Mouse (Mus musculus) forebrain, postnatal 0 days (tissue): ENCODE measurements around the gene Gja1. TPM values are rescaled to one million over a fixed set of nuclear protein-coding genes. Genes with fewer than 3 reads are reported as not detected.
"Not testable (repeated sequence)": the region's sequence is repeated elsewhere in the genome, so short reads cannot be mapped to it uniquely, and the experiment has no call there.

Experiments
- ATAC-seq: fragments of 200-750 bp; cut with Nextera tagmentation; 2 replicates; pipeline ENCODE4 v1.8.0; 2017; ENCODE audit warnings: mild to moderate bottlenecking, moderate library complexity
- DNase-seq: peaks from one replicate; pipeline ENCODE4 v3.0.0-alpha.2; 2015
- H3K27ac ChIP-seq: fragments of 300-500 bp; sonication (generic); 2 replicates; pipeline ENCODE4 v1.5.1; 2014; ENCODE audit warnings: low read depth, mild to moderate bottlenecking, antibody characterized with exemption, low read length, moderate library complexity, mixed read lengths
- H3K27me3 ChIP-seq: fragments of 300-500 bp; sonication (generic); 2 replicates; pipeline ENCODE4 v1.6.1; 2014; ENCODE audit warnings: mild to moderate bottlenecking, low read length, mixed read lengths; ENCODE audit not compliant: insufficient read depth
- H3K36me3 ChIP-seq: fragments of 300-500 bp; sonication (generic); 2 replicates; pipeline ENCODE4 v1.6.1; 2014; ENCODE audit warnings: mild to moderate bottlenecking, moderate library complexity; ENCODE audit not compliant: insufficient read depth
- H3K4me1 ChIP-seq: fragments of 300-500 bp; sonication (generic); 2 replicates; pipeline ENCODE4 v1.6.1; 2014; ENCODE audit warnings: antibody characterized with exemption; ENCODE audit not compliant: insufficient read depth
- H3K4me2 ChIP-seq: fragments of 300-500 bp; sonication (generic); 2 replicates; pipeline ENCODE4 v1.6.1; 2014; ENCODE audit warnings: low read depth, mild to moderate bottlenecking, moderate library complexity
- H3K4me3 ChIP-seq: fragments of 300-500 bp; sonication (generic); 2 replicates; pipeline ENCODE4 v1.5.1; 2014; ENCODE audit warnings: low read depth, low read length, mixed read lengths
- H3K9ac ChIP-seq: fragments of 300-500 bp; sonication (generic); 2 replicates; pipeline ENCODE4 v1.6.1; 2014; ENCODE audit warnings: mild to moderate bottlenecking
- H3K9me3 ChIP-seq: fragments of 300-500 bp; sonication (generic); 2 replicates; pipeline ENCODE4 v1.6.1; 2016; ENCODE audit warnings: low read length
- CTCF ChIP-seq: sonication (generic); IDR thresholded peaks from 2 replicates; pipeline ENCODE4 v1.5.1; 2016; ENCODE audit warnings: antibody characterized with exemption, control low read depth, low read depth
- WGBS: fragments of 180-500 bp; shearing (Covaris S2); extraction: QIAGEN DNeasy Blood & Tissue Kit; methylation state at CpG from one replicate; pipeline ENCODE4 v1.1.7; 2014; 5-methylcytosine and 5-hydroxymethylcytosine counted together
- polyA plus RNA-seq: library from polyadenylated mRNA; unstranded; fragments of >200 nt; fragmentation: Nextera tagmentation; extraction: Ambion mirVana; gene quantifications from 2 replicates; pipeline ENCODE4 v1.2.1, GENCODE M21; 2015
- total RNA-seq: library from RNA; depleted of rRNA; stranded (reverse); fragments of >200 nt; gene quantifications from 2 replicates; pipeline ENCODE4 v1.2.3, GENCODE M21; 2014

Gene Gja1
- total and polyA plus RNA-seq, 2 experiments from 2014 or later = 53.0 to 113 TPM

GRCm38 (mm10) chr10:56375906-56376468 is 1.1 kb upstream of the Gja1 start:
- WGBS = 26% methylated on average over 9 of the region's 9 CpGs
- TF ChIP-seq CTCF = no peak

GRCm38 (mm10) chr10:56377966-56378647 is 977 bp downstream of the Gja1 start:
- Histone ChIP-seq H3K4me2 (peak overlapping the region; percentile 94), H3K27ac (peak overlapping the region; percentile 48), H3K9ac (peak overlapping the region; percentile 36), H3K9me3 (no peaks in the 10 kb centered on the region), H3K4me1 (0 out of 2 replicates have a peak, but pooled peaks cover 4% of the 10 kb centered on the region), H3K4me3 (peak overlapping the region; percentile 50), H3K36me3 (no peaks in the 10 kb centered on the region), H3K27me3 (peaks cover 3% of the 10 kb centered on the region; the same call in 1 of the 2 replicates)
- no peak for TF ChIP-seq CTCF
- DNase-seq (peak; percentile 47), ATAC-seq (peak; percentile 48)
- WGBS = under 1% methylated on average over 25 of the region's 25 CpGs

More at GRCm38 (mm10) chr10:56375906-56376468, 1.1 kb upstream of the Gja1 start:
- Histone ChIP-seq H3K4me2 (no peak overlapping the region), H3K4me3 (no peak overlapping the region), H3K36me3 (no peaks in the 10 kb centered on the region), H3K9me3 (no peaks in the 10 kb centered on the region), H3K4me1 (0 out of 2 replicates have a peak, but pooled peaks cover 4% of the 10 kb centered on the region), H3K27ac (no peak overlapping the region), H3K27me3 (peaks cover 3% of the 10 kb centered on the region; the same call in 1 of the 2 replicates), H3K9ac (no peak overlapping the region)
- ATAC-seq (no peak), DNase-seq (no peak)

- Histone ChIP-seq H3K27me3 (peaks cover 3% of the 10 kb centered on the region; the same call in 1 of the 2 replicates), H3K27ac (peak overlapping the region; percentile 48), H3K4me2 (peak overlapping the region; percentile 94), H3K4me3 (peak overlapping the region; percentile 50), H3K9ac (peak overlapping the region; percentile 36), H3K9me3 (no peaks in the 10 kb centered on the region), H3K36me3 (no peaks in the 10 kb centered on the region), H3K4me1 (0 out of 2 replicates have a peak, but pooled peaks cover 4% of the 10 kb centered on the region)
- ATAC-seq (peak; percentile 81), DNase-seq (peak; percentile 42)
- WGBS = under 1% methylated on average over 35 of the region's 35 CpGs
- no peak for TF ChIP-seq CTCF
These were observed 1.6 kb downstream of the Gja1 start for GRCm38 (mm10) chr10:56378648-56379254.

GRCm38 (mm10) chr10:56379720-56380119 is 2.6 kb downstream of the Gja1 start:
- WGBS = 9% methylated on average over 7 of the region's 7 CpGs
- no peak for ATAC-seq
- no peak for TF ChIP-seq CTCF
- peak overlapping the region; percentile 50 for H3K4me3 ChIP-seq
- peaks cover 3% of the 10 kb centered on the region; the same call in 1 of the 2 replicates for H3K27me3 ChIP-seq
- H3K9ac ChIP-seq = 0 out of 2 replicates have a peak overlapping the region, but pooled peaks have one; percentile 36
- H3K4me2 ChIP-seq = peak overlapping the region; percentile 94
- no peaks in the 10 kb centered on the region for H3K9me3 ChIP-seq
- H3K36me3 ChIP-seq = no peaks in the 10 kb centered on the region
- DNase-seq = peak; percentile 39
- no peak overlapping the region for H3K27ac ChIP-seq
- 0 out of 2 replicates have a peak, but pooled peaks cover 4% of the 10 kb centered on the region for H3K4me1 ChIP-seq

GRCm38 (mm10) chr10:56385195-56386109 is 8.3 kb downstream of the Gja1 start:
- H3K27ac ChIP-seq = no peak overlapping the region
- no peaks in the 10 kb centered on the region for H3K4me1 ChIP-seq
- no peaks in the 10 kb centered on the region for H3K9me3 ChIP-seq
- H3K4me3 ChIP-seq = no peak overlapping the region
- H3K36me3 ChIP-seq = no peaks in the 10 kb centered on the region
- DNase-seq (no peak), ATAC-seq (no peak)
- no peak for TF ChIP-seq CTCF
- no peak overlapping the region for H3K9ac ChIP-seq
- H3K27me3 ChIP-seq = no peaks in the 10 kb centered on the region
- 36% methylated on average over 13 of the region's 13 CpGs for WGBS
- H3K4me2 ChIP-seq = no peak overlapping the region

GRCm38 (mm10) chr10:56393095-56393784 is 16.1 kb downstream of the Gja1 start:
- WGBS = 74% methylated on average over 6 of the region's 6 CpGs
- H3K4me1 ChIP-seq = no peaks in the 10 kb centered on the region
- H3K27me3 ChIP-seq = no peaks in the 10 kb centered on the region
- no peak overlapping the region for H3K4me2 ChIP-seq
- no peak overlapping the region for H3K4me3 ChIP-seq
- H3K9ac ChIP-seq = no peak overlapping the region
- ATAC-seq (no peak), DNase-seq (no peak)
- no peak for TF ChIP-seq CTCF
- H3K9me3 ChIP-seq = no peaks in the 10 kb centered on the region
- H3K36me3 ChIP-seq = no peaks in the 10 kb centered on the region
- no peak overlapping the region for H3K27ac ChIP-seq

GRCm38 (mm10) chr10:56393815-56394417 is 16.8 kb downstream of the Gja1 start:
- not testable (repeated sequence) for H3K27ac ChIP-seq, H3K4me2 ChIP-seq, H3K4me3 ChIP-seq, H3K36me3 ChIP-seq, DNase-seq, H3K9ac ChIP-seq, H3K4me1 ChIP-seq, H3K9me3 ChIP-seq, ATAC-seq, H3K27me3 ChIP-seq
- WGBS = 90% methylated on average over 6 of the region's 7 CpGs
